Mouse (Mus musculus): ENCODE data around the gene Zkscan17. TPM values are rescaled to one million over a fixed set of nuclear protein-coding genes. Genes with fewer than 3 reads are reported as not detected.

The Zkscan17 gene
- polyA plus RNA-seq, 1 experiment, result not detected

DNA sequence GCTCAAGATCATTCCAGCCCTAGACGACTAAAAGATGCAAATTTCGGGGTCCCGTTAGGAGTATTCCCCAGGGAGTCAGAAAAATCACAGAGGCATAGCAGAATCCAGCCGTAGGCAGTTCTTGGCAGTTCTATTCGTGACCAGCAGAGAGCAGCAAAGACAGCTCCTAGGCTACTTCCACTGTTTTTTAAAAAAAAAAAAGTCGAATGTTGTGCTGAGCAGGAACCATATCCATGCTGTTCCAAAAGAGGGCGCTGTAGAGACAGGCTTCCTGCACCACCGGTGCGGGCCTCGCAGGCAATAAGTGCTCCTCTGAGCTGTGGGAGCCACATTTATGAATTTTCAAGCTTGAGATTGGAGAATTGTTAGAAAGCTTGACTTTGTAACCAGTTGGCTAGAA, 1.3 kb downstream of the Zkscan17 start:
- no peaks in the 10 kb centered on the region for H3K4me1 ChIP-seq (ENCODE audit: control insufficient read depth, insufficient read depth, low read length)
- TF ChIP-seq POLR2A (IDR thresholded peaks at IDR 0.05; ENCODE audit: insufficient read depth, low read depth, low read length), result no peak
- TF ChIP-seq CTCF (IDR thresholded peaks at IDR 0.05; ENCODE audit: insufficient read depth, low read depth, low read length), result peak; percentile 84
- H3K27ac ChIP-seq (ENCODE audit: insufficient read depth, low read depth, low read length), result no peak overlapping the region
- WGBS, result 2% methylated on average over 10 of the region's 10 CpGs
- no peak overlapping the region for H3K4me3 ChIP-seq (ENCODE audit: insufficient read depth, low read depth, low read length)

DNA sequence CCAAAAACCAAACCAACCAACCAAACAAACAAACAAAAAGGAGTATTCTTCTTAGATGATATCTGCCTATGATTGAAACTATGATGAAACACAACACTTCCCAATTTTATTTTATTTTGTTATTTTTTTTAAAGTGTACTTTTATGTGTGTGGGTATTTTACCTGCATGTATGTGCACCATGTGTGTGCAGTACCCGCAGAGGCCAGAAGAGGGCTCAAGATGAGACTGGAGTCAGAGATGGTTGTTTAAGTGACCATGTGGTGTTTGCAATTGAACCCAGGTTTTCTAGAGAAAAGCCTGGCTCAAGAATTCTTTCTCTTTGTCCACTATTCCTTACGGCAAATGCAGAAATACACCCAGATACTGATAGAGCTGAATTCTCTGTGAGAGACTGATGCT, 2.4 kb downstream of the Zkscan17 start:
- no peak overlapping the region for H3K27ac ChIP-seq (ENCODE audit: insufficient read depth, low read depth, low read length)
- TF ChIP-seq POLR2A (IDR thresholded peaks at IDR 0.05; ENCODE audit: insufficient read depth, low read depth, low read length) (no peak), CTCF (IDR thresholded peaks at IDR 0.05; ENCODE audit: insufficient read depth, low read depth, low read length) (no peak)
- 97% methylated on average over 2 of the region's 2 CpGs for WGBS

DNA sequence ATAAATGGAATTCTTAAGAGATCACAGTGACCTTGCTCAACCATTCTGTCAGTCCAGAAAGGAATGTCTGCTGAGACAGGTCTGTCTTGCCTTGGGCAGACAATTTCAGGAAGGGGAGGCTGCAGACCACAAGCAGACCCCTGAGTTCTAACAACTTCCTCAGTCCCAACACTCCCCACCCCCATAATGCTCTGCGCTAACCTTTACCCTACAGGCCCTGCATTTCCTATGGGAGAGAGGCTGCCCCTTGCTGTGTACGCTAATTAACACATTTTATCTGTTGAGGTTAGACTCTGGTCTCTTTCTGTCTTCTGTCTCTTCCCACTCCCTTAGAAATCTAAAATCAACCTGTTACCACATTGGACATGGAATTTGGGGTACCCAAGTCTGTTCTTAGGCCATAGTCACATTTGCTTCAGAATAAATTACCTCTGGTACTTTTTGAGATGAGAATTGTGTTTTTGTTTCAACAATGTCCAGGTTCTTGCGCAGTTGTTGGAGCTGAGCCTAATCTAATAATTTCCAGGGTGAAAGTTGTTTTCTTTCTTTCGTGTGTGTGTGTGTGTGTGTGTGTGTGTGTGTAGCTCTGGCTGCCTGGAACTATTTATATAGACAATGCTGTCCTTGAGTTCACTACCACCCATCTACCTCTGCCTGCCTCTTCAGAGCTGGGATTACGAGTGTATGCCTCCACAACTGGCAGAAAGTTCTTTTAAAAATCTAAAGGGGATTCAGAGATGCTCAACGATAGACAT, 6.6 kb downstream of the Zkscan17 start:
- Histone ChIP-seq H3K4me1 (ENCODE audit: control insufficient read depth, insufficient read depth, low read length) (no peaks in the 10 kb centered on the region), H3K27ac (ENCODE audit: insufficient read depth, low read depth, low read length) (no peak overlapping the region), H3K4me3 (ENCODE audit: insufficient read depth, low read depth, low read length) (no peak overlapping the region)
- WGBS, result 72% methylated on average over 6 of the region's 6 CpGs
- TF ChIP-seq CTCF (IDR thresholded peaks at IDR 0.05; ENCODE audit: insufficient read depth, low read depth, low read length) (no peak), POLR2A (IDR thresholded peaks at IDR 0.05; ENCODE audit: insufficient read depth, low read depth, low read length) (no peak)

More for the DNA sequence above, 2.4 kb downstream of the Zkscan17 start:
- Histone ChIP-seq H3K4me3 (ENCODE audit: insufficient read depth, low read depth, low read length) (no peak overlapping the region), H3K4me1 (ENCODE audit: control insufficient read depth, insufficient read depth, low read length) (no peaks in the 10 kb centered on the region)

DNA sequence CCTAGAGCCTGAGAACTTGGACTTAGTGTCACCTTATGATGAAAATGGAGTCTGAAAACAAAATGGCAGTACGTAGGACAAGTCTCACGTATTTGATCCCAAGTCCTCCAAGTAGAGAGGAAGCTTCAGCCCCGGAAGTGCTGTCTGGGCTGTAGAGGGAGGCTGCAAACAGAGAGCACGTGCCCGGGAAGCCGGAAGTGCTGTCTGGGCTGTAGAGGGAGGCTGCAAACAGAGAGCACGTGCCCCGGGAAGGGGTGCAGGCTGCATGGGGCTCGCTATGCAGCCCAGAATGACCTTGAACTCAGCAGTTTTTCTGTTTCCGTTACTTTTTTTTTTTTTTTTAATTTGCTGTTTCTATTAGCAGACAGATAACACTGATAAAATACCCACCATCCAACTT, 8.3 kb downstream of the Zkscan17 start:
- no peak for TF ChIP-seq CTCF (IDR thresholded peaks at IDR 0.05; ENCODE audit: insufficient read depth, low read depth, low read length)
- no peak for TF ChIP-seq POLR2A (IDR thresholded peaks at IDR 0.05; ENCODE audit: insufficient read depth, low read depth, low read length)
- Histone ChIP-seq H3K27ac (ENCODE audit: insufficient read depth, low read depth, low read length) (no peak overlapping the region), H3K4me1 (ENCODE audit: control insufficient read depth, insufficient read depth, low read length) (no peaks in the 10 kb centered on the region), H3K4me3 (ENCODE audit: insufficient read depth, low read depth, low read length) (no peak overlapping the region)
- WGBS, result 57% methylated on average over 10 of the region's 10 CpGs

DNA sequence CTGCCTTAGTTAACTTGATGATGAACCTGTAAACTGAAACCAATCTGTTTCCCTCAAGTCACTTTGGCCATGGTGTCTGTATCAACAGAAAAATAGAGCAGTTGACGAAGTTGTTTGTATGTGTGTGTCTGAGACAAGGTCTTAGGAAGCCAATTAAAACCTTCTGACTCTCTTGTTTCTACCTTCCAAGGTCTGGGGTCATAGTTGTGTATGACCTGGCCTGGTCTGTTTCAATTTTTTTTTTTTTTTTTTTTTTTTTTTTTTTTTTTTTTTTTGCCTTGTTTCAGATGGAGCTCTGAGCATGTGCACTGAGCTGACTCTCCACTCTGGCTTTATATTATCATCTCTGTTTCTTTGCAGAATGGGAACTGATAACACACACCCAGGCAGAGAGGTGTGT, 9.1 kb downstream of the Zkscan17 start:
- 100% methylated on average over 1 of the region's 1 CpGs for WGBS
- Histone ChIP-seq H3K27ac (ENCODE audit: insufficient read depth, low read depth, low read length) (no peak overlapping the region), H3K4me1 (ENCODE audit: control insufficient read depth, insufficient read depth, low read length) (no peaks in the 10 kb centered on the region)

DNA sequence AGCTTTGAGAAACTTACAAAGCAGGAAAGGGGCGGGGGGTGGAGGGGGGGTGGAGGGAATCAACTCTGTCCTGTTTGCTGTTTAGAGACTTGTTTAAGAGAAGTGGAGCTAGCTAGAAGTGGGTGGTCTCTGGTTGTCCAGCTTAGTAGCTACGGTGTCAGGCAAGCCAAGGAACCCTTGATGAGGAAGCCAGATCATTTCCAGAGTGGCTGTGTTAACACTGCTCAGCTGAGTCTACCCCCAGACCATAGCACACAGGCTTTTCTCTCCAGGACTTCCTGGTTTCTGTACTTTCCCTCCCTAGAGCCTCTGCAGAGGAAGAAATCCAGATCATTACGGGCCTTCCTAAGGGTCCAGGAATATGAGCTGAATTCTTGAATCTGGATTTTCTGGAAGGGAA, 11.8 kb downstream of the Zkscan17 start:
- 67% methylated on average over 3 of the region's 3 CpGs for WGBS
- Histone ChIP-seq H3K27ac (ENCODE audit: insufficient read depth, low read depth, low read length) (no peak overlapping the region), H3K4me3 (ENCODE audit: insufficient read depth, low read depth, low read length) (no peak overlapping the region), H3K4me1 (ENCODE audit: control insufficient read depth, insufficient read depth, low read length) (no peaks in the 10 kb centered on the region)
- TF ChIP-seq POLR2A (IDR thresholded peaks at IDR 0.05; ENCODE audit: insufficient read depth, low read depth, low read length) (no peak), CTCF (IDR thresholded peaks at IDR 0.05; ENCODE audit: insufficient read depth, low read depth, low read length) (no peak)

More for the DNA sequence above, 9.1 kb downstream of the Zkscan17 start:
- TF ChIP-seq POLR2A (IDR thresholded peaks at IDR 0.05; ENCODE audit: insufficient read depth, low read depth, low read length) (no peak), CTCF (IDR thresholded peaks at IDR 0.05; ENCODE audit: insufficient read depth, low read depth, low read length) (no peak)
- no peak overlapping the region for H3K4me3 ChIP-seq (ENCODE audit: insufficient read depth, low read depth, low read length)

DNA sequence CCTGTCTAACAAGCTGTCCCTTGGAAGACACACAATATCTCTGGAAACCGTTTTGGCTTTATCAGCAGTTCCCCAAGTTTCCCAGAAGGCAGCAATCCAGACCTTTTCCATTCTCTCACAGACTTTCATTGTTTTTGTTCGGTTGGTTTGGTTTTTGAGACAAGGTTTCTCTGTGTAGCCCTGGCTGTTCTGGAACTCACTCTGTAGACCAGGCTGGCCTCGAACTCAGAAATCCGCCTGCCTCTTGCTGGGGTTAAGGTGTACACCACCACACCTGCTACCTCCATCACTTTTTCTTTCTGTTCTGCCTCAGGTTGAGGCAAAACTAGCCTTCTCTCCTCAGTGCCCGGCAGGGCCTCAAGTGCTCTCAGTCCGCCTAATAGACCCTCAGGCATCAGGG, 12.2 kb downstream of the Zkscan17 start:
- TF ChIP-seq CTCF (IDR thresholded peaks at IDR 0.05; ENCODE audit: insufficient read depth, low read depth, low read length) (no peak), POLR2A (IDR thresholded peaks at IDR 0.05; ENCODE audit: insufficient read depth, low read depth, low read length) (no peak)
- no peak overlapping the region for H3K4me3 ChIP-seq (ENCODE audit: insufficient read depth, low read depth, low read length)
- 51% methylated on average over 6 of the region's 6 CpGs for WGBS
- no peaks in the 10 kb centered on the region for H3K4me1 ChIP-seq (ENCODE audit: control insufficient read depth, insufficient read depth, low read length)
- H3K27ac ChIP-seq (ENCODE audit: insufficient read depth, low read depth, low read length), result no peak overlapping the region

DNA sequence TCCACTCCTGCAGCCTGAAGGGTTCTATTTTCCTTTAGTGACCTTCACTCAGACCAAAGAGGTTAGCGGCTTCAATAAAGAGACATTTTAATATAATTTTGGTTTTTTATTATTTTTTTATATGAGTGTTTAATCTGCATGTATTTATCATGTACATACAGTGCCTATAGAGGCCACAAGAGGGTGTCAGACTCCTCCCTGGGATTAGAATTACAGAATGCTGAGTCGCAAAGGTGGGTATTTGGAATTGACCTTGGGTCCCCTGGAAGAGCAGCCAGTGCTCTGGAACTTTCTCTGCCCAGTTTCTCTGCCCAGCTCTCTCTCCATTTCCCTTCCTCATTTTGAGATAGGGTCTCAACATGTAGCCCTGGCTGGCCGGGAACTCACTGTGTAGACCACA, 13.0 kb downstream of the Zkscan17 start:
- H3K27ac ChIP-seq (ENCODE audit: insufficient read depth, low read depth, low read length), result no peak overlapping the region
- WGBS, result 84% methylated on average over 3 of the region's 3 CpGs
- no peak for TF ChIP-seq POLR2A (IDR thresholded peaks at IDR 0.05; ENCODE audit: insufficient read depth, low read depth, low read length)
- TF ChIP-seq CTCF (IDR thresholded peaks at IDR 0.05; ENCODE audit: insufficient read depth, low read depth, low read length), result no peak
- no peaks in the 10 kb centered on the region for H3K4me1 ChIP-seq (ENCODE audit: control insufficient read depth, insufficient read depth, low read length)
- H3K4me3 ChIP-seq (ENCODE audit: insufficient read depth, low read depth, low read length), result no peak overlapping the region

DNA sequence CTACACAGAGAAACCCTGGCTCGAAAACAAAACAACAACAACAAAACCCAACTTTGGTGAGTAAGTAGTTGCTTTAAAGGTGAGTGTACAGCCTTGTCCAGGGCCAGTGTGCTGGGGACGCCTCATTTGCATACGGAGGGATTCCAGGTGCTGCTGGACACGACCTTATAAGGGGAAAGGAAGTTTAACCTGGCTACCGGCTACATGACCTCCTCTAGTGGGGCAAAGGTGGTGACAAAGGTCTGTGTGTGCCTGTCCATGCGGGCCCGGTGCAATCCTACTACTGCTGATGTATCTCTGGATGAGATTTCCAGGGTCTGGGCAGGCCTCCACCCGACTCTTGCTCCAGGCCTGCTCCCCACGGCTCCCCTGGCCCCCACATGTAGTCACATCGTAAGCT, 13.8 kb downstream of the Zkscan17 start:
- TF ChIP-seq POLR2A (IDR thresholded peaks at IDR 0.05; ENCODE audit: insufficient read depth, low read depth, low read length), result no peak
- TF ChIP-seq CTCF (IDR thresholded peaks at IDR 0.05; ENCODE audit: insufficient read depth, low read depth, low read length), result no peak
- H3K4me3 ChIP-seq (ENCODE audit: insufficient read depth, low read depth, low read length), result no peak overlapping the region
- WGBS, result 92% methylated on average over 10 of the region's 10 CpGs
- H3K27ac ChIP-seq (ENCODE audit: insufficient read depth, low read depth, low read length), result no peak overlapping the region
- H3K4me1 ChIP-seq (ENCODE audit: control insufficient read depth, insufficient read depth, low read length), result no peaks in the 10 kb centered on the region
